Mouse (Mus musculus) neural tube, embryonic 15.5 days (tissue): Measurements from ENCODE around the gene Fkbp15. TPM values are rescaled to one million over a fixed set of nuclear protein-coding genes. Genes with fewer than 3 reads are reported as not detected.

Experiments used
- ATAC-seq: fragments of 200-750 bp; cut with Nextera tagmentation; 2 replicates; pipeline ENCODE4 v1.8.0; 2017; ENCODE audit warnings: mild to moderate bottlenecking, moderate TSS enrichment, moderate library complexity; ENCODE audit not compliant: low FRiP score
- H3K27ac ChIP-seq: fragments of 300-500 bp; sonication (generic); replicated peaks from 2 replicates; pipeline ENCODE4 v1.5.1; 2015; ENCODE audit warnings: mild to moderate bottlenecking, inconsistent platforms
- H3K27me3 ChIP-seq: fragments of 300-500 bp; sonication (generic); replicated peaks from 2 replicates; pipeline ENCODE4 v1.6.1; 2015; ENCODE audit warnings: inconsistent platforms
- H3K36me3 ChIP-seq: fragments of 300-500 bp; sonication (generic); 2 replicates; pipeline ENCODE4 v1.6.1; 2015; ENCODE audit warnings: inconsistent platforms
- H3K4me1 ChIP-seq: fragments of 300-500 bp; sonication (generic); 2 replicates; pipeline ENCODE4 v1.6.1; 2015; ENCODE audit warnings: inconsistent platforms
- H3K4me2 ChIP-seq: fragments of 300-500 bp; sonication (generic); 2 replicates; pipeline ENCODE4 v1.6.1; 2015; ENCODE audit warnings: inconsistent platforms, mild to moderate bottlenecking, moderate library complexity
- H3K4me3 ChIP-seq: fragments of 300-500 bp; sonication (generic); replicated peaks from 2 replicates; pipeline ENCODE4 v1.5.1; 2015; ENCODE audit warnings: mild to moderate bottlenecking, inconsistent platforms
- H3K9ac ChIP-seq: fragments of 300-500 bp; sonication (generic); replicated peaks from 2 replicates; pipeline ENCODE4 v1.6.1; 2015; ENCODE audit warnings: mild to moderate bottlenecking, inconsistent platforms
- H3K9me3 ChIP-seq: fragments of 300-500 bp; sonication (generic); replicated peaks from 2 replicates; pipeline ENCODE4 v1.6.1; 2016; ENCODE audit warnings: inconsistent platforms
- WGBS: fragments of 180-500 bp; shearing (Covaris S2); methylation state at CpG from one replicate; pipeline ENCODE4 v1.1.7; 2015; ENCODE audit warnings: mixed read lengths; 5-methylcytosine and 5-hydroxymethylcytosine counted together
- polyA plus RNA-seq: library from polyadenylated mRNA; unstranded; fragments of >200 nt; fragmentation: Nextera tagmentation; extraction: Ambion mirVana; gene quantifications from 2 replicates; pipeline ENCODE4 v1.2.1, GENCODE M21; 2015

Gene Fkbp15
- polyA plus RNA-seq, 1 experiment from 2014 or later: 22.6 TPM

DNA sequence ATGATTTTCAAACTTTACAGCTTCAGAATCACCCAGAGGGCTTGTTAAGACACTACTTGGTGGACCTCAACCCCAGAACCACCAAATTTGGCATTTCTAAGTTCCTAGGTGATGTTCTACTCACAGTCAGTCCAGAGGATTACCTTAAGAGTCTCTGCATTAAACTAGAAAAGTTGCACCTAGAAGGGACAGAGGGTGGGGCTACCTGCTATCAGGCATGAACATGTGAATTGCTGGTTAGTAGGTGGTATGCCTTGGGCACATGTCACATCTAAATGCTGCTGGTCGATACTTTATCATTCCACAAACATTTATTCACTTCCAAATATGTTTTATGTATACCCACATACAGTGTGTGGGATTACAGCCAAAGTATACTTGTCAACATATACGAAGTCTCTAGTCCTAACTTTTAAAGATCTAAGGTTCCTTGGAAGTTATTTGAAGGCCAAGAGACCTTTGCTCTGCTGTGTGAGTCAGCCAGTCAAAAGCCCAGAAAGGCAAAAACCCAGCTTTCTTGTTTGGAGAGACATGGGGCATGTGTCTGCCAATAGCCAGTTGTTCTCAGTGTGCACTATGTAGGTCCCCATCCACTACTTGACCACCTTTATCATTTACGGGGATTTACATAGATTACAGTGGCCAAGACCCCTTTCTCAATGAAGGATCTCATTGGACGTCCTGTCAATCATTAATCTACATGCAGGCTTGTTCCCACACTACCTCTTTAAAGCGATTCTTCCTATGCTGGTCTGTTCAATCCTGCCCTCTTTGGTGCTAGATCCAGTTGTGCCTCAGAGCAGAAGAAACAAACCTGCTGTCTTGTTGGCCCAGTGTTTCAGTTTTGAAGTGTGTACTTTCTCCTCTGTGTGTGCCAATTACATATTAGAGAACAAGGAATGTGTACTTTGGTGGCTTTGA, 29.5 kb upstream of the Fkbp15 start:
- Histone ChIP-seq H3K9me3 (no peaks in the 10 kb centered on the region), H3K9ac (no peak overlapping the region), H3K4me1 (no peaks in the 10 kb centered on the region), H3K27ac (no peak overlapping the region), H3K27me3 (no peaks in the 10 kb centered on the region), H3K36me3 (peaks cover 44% of the 10 kb centered on the region), H3K4me3 (no peak overlapping the region), H3K4me2 (no peak overlapping the region)
- 93% methylated on average over 5 of the region's 5 CpGs for WGBS
- no peak for ATAC-seq

DNA sequence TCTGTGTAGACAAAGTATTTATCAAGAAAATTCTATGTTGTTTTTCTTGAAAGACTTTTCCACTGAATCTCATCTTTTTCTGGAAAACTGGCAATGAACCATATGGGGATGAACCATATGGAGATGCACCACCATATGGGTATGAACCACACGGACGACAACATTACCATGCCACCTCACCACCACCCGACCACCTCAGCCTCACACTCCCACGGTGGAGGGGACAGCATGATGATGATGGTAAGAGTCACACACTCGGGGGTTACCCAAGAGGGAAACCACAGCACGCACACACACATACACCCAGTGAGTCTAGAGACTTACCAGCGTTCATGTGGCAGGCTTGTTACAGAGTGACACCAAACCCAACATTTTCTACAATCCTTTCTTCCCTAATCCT, 25.1 kb upstream of the Fkbp15 start:
- H3K36me3 ChIP-seq: peaks cover 26% of the 10 kb centered on the region
- H3K9ac ChIP-seq: no peak overlapping the region
- H3K4me1 ChIP-seq: no peaks in the 10 kb centered on the region
- no peak overlapping the region for H3K4me2 ChIP-seq
- H3K4me3 ChIP-seq: no peak overlapping the region
- H3K9me3 ChIP-seq: no peaks in the 10 kb centered on the region
- WGBS: 99% methylated on average over 7 of the region's 7 CpGs
- no peak overlapping the region for H3K27ac ChIP-seq
- no peak for ATAC-seq
- no peaks in the 10 kb centered on the region for H3K27me3 ChIP-seq

- H3K36me3 ChIP-seq: peaks cover 15% of the 10 kb centered on the region; the same call in 1 of the 2 replicates
- 95% methylated on average over 1 of the region's 1 CpGs for WGBS
- ATAC-seq: no peak
- no peak overlapping the region for H3K4me2 ChIP-seq
- H3K4me1 ChIP-seq: no peaks in the 10 kb centered on the region
- H3K27me3 ChIP-seq: no peaks in the 10 kb centered on the region
- H3K27ac ChIP-seq: no peak overlapping the region
- H3K4me3 ChIP-seq: no peak overlapping the region
- H3K9me3 ChIP-seq: no peaks in the 10 kb centered on the region
- no peak overlapping the region for H3K9ac ChIP-seq
Measured at GRCm38 (mm10) chr4:62384159-62384558, 23.8 kb upstream of the Fkbp15 start.

DNA sequence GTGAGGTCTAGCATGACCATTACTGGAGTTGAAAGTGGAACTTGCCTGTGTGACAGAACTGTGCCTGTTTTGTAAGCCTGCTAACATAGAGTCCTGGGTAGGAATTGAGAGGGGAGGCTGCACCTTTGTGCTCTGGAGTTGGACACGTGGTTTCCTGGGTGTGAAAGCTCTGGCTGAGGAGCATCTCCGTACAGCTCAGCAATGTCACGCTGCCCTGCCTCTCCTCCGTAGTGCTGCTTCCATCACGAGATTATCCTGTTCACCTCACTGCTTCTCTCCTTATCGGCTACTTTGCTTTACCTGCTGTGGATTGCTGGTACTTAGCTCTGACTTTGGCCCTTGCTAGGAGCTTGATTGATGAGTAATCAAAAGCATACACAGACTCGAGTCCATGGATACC, 23.4 kb upstream of the Fkbp15 start:
- H3K4me1 ChIP-seq: no peaks in the 10 kb centered on the region
- H3K4me3 ChIP-seq: no peak overlapping the region
- H3K9ac ChIP-seq: no peak overlapping the region
- no peaks in the 10 kb centered on the region for H3K27me3 ChIP-seq
- no peak overlapping the region for H3K4me2 ChIP-seq
- no peaks in the 10 kb centered on the region for H3K9me3 ChIP-seq
- H3K36me3 ChIP-seq: peaks cover 11% of the 10 kb centered on the region; the same call in 1 of the 2 replicates
- WGBS: 85% methylated on average over 7 of the region's 7 CpGs
- no peak for ATAC-seq
- no peak overlapping the region for H3K27ac ChIP-seq

GRCm38 (mm10) chr4:62383207-62383606, 22.9 kb upstream of the Fkbp15 start:
- peaks cover 7% of the 10 kb centered on the region; the same call in 1 of the 2 replicates for H3K36me3 ChIP-seq
- H3K9me3 ChIP-seq: no peaks in the 10 kb centered on the region
- no peak for ATAC-seq
- no peak overlapping the region for H3K27ac ChIP-seq
- H3K4me1 ChIP-seq: no peaks in the 10 kb centered on the region
- H3K4me2 ChIP-seq: no peak overlapping the region
- no peak overlapping the region for H3K4me3 ChIP-seq
- WGBS: 95% methylated on average over 6 of the region's 6 CpGs
- no peaks in the 10 kb centered on the region for H3K27me3 ChIP-seq
- no peak overlapping the region for H3K9ac ChIP-seq

- no peak overlapping the region for H3K4me3 ChIP-seq
- no peak for ATAC-seq
- 88% methylated on average over 9 of the region's 9 CpGs for WGBS
Measured at GRCm38 (mm10) chr4:62379724-62380381, 19.5 kb upstream of the Fkbp15 start.

DNA sequence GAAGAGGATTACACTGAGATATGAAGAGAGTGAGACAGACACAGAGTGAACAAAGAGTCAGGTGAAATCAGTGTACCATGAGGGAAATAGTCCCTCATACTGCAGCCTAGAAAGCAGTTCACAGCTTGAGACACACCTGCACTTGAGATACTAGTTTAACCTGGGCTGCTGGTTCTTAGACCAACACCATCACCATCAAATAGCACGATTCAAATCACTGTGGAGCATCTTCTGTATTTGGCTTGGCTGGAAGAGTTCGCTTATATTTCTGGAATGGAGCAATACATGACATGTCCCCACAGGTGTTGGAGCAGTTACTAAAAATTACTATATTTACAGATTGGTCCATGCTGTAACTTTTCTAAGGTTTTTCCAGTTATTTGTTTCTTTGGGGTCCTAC, 15.8 kb upstream of the Fkbp15 start:
- Histone ChIP-seq H3K27me3 (no peaks in the 10 kb centered on the region), H3K4me1 (no peaks in the 10 kb centered on the region), H3K4me2 (no peak overlapping the region), H3K9me3 (no peaks in the 10 kb centered on the region), H3K9ac (no peak overlapping the region), H3K36me3 (no peaks in the 10 kb centered on the region), H3K27ac (no peak overlapping the region), H3K4me3 (no peak overlapping the region)
- WGBS: 86% methylated on average over 2 of the region's 2 CpGs
- no peak for ATAC-seq

More at GRCm38 (mm10) chr4:62379724-62380381, 19.5 kb upstream of the Fkbp15 start:
- H3K27me3 ChIP-seq: no peaks in the 10 kb centered on the region
- no peaks in the 10 kb centered on the region for H3K9me3 ChIP-seq
- H3K9ac ChIP-seq: no peak overlapping the region
- H3K36me3 ChIP-seq: no peaks in the 10 kb centered on the region
- H3K27ac ChIP-seq: no peak overlapping the region
- H3K4me2 ChIP-seq: no peak overlapping the region
- H3K4me1 ChIP-seq: no peaks in the 10 kb centered on the region

- no peak overlapping the region for H3K4me3 ChIP-seq
- H3K4me2 ChIP-seq: no peak overlapping the region
- H3K36me3 ChIP-seq: no peaks in the 10 kb centered on the region
- H3K4me1 ChIP-seq: no peaks in the 10 kb centered on the region
- no peak overlapping the region for H3K27ac ChIP-seq
- no peaks in the 10 kb centered on the region for H3K9me3 ChIP-seq
- no peaks in the 10 kb centered on the region for H3K27me3 ChIP-seq
- ATAC-seq: no peak
- no peak overlapping the region for H3K9ac ChIP-seq
- WGBS: 82% methylated on average over 4 of the region's 4 CpGs
Measured at GRCm38 (mm10) chr4:62374342-62374741, 14.0 kb upstream of the Fkbp15 start.

GRCm38 (mm10) chr4:62373668-62374067, 13.3 kb upstream of the Fkbp15 start:
- Histone ChIP-seq H3K9me3 (no peaks in the 10 kb centered on the region), H3K36me3 (no peaks in the 10 kb centered on the region), H3K27me3 (no peaks in the 10 kb centered on the region), H3K9ac (no peak overlapping the region), H3K27ac (no peak overlapping the region), H3K4me1 (no peaks in the 10 kb centered on the region), H3K4me3 (no peak overlapping the region), H3K4me2 (no peak overlapping the region)
- WGBS: 82% methylated on average over 7 of the region's 7 CpGs
- no peak for ATAC-seq

DNA sequence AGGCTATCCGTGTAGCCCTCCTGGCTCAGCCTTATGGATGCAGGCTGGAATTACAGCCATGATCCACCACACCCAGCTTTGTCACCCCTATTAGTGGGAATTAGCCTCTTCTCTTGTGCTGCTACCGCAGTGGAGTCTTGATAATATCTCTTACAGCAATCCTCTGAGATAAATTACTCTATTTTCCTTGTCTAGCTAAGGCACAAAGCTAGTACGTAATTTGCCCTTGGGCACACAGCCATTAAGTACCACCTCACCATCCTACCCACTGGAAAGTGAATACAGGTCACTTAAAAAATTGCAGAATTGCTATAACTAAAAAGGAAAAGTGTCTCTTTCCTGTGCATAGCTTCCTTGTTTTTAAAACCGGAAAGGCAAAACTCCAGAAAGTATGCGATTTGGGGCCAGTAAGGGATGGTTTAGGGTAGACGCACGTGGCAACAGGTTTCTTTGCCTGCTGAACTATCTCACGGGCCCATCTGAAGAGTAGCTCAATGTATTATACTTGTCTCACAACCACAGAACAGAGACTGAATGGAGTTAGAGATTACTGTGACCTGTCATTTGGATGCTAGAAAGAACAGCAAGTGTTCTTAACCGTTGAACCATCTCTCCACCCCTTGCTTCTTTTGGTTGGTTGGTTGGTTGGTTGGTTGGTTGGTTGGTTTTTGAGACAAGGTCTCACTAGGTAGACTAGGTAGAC, 12.6 kb upstream of the Fkbp15 start:
- H3K4me1 ChIP-seq: no peaks in the 10 kb centered on the region
- no peaks in the 10 kb centered on the region for H3K36me3 ChIP-seq
- H3K4me3 ChIP-seq: no peak overlapping the region
- H3K4me2 ChIP-seq: no peak overlapping the region
- WGBS: 88% methylated on average over 9 of the region's 9 CpGs
- no peaks in the 10 kb centered on the region for H3K27me3 ChIP-seq
- H3K9ac ChIP-seq: no peak overlapping the region
- H3K9me3 ChIP-seq: no peaks in the 10 kb centered on the region
- no peak for ATAC-seq
- no peak overlapping the region for H3K27ac ChIP-seq

DNA sequence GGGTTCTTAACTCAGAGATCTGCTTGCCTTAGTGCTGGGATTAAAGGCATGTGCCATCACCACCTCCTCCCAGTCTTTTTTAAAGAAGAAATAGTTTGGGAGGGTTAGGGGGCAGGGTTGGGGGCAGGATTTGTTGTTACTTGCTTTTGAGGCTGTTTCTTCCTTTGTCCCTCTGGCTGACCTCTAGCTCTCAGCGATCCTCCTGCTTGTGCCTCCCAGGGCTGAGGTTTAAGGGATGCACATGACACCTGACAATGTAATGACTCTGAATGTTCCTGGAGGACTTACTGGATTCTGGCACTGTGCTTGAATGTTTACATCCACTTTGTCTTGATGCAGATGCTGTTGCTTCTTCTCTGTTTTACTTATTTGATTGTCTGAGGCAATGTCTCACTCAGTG, 12.1 kb upstream of the Fkbp15 start:
- Histone ChIP-seq H3K9ac (no peak overlapping the region), H3K27me3 (no peaks in the 10 kb centered on the region), H3K27ac (no peak overlapping the region), H3K4me3 (no peak overlapping the region), H3K9me3 (no peaks in the 10 kb centered on the region), H3K4me1 (no peaks in the 10 kb centered on the region), H3K36me3 (no peaks in the 10 kb centered on the region), H3K4me2 (no peak overlapping the region)
- WGBS: 62% methylated on average over 1 of the region's 1 CpGs
- no peak for ATAC-seq
